Mouse (Mus musculus): ENCODE results near the gene Phox2a.

The Phox2a gene

DNA sequence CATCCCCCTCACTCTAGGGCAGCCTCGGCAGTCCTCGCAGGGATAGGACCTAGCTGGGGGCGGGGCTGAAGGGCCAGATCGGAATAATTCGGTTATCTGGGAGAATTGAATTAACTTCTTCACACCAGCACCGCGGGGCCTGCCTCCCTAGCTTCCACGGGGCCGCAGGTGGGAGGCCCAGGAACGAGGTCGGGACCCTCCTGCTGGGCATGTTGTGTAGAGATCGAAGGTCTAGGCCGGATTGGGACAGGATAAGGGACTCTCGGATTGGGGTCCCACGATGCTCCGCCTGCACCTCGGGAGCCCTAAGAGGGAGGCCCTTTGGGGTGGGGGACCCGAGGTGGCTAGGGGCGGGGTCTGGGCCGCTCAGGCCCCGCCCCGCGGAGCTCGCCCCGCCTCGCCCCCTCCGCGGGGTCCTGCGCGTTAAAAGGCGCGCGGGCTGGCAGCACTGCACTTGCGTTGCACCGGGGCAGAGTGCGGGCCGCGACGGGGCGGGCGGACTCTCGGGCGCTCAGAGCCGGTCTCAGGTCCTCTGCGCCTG, at the start of gene Phox2a:
Gene Phox2a, plus strand, starts transcription at position 453 of the 541 bp plus-strand sequence.
- in situ Hi-C loops (cut with MboI; ENCODE audit: unreplicated experiment in 2 of 2): no loop called here

- in situ Hi-C loops (cut with MboI; ENCODE audit: unreplicated experiment in 2 of 2): no loop called here
Measured at GRCm38 (mm10) chr7:101770051-101770450, 48.1 kb upstream of the Phox2a start.

DNA sequence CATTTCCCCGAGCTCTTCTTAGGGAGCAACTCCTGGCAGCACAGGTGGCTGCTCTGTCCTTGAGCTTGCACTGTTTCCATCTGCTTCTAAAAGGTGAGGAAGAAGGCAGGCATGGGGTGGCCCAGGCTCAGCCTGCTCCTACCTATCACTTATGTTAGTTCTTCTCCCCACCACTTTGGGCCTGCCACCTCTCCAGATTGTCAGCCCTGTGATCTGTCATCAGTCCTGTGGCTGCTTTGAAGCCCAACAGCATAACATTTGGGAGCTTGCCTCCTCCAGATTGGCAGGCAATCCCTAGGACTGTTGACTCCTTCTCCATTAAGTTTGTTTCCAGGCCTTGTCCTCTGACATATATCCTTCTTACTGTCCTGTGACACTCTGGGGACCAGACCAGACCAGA, 46.5 kb upstream of the Phox2a start:
- in situ Hi-C loops (cut with MboI; ENCODE audit: unreplicated experiment in 2 of 2): no loop called here

DNA sequence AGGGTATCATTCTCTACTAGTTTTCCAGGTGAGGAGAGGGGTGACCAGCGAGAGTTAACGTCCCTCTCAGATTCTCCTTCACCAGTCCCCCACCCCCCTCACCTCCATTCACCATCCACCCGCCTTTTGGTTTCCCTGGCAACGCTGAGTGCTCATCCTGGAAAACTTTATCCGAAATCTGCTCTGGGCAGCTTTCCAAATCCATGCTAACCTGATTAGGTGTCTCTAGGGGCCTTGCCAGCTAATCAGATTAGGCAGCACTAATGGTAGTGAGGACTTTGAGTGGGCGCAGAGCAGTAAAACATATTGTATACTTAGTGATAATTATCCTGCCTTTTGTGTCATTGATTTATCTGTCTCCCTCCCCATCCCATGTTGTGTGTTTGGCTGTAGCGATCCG, 45.4 kb upstream of the Phox2a start:
- in situ Hi-C loops (cut with MboI; ENCODE audit: unreplicated experiment in 2 of 2): no loop called here

DNA sequence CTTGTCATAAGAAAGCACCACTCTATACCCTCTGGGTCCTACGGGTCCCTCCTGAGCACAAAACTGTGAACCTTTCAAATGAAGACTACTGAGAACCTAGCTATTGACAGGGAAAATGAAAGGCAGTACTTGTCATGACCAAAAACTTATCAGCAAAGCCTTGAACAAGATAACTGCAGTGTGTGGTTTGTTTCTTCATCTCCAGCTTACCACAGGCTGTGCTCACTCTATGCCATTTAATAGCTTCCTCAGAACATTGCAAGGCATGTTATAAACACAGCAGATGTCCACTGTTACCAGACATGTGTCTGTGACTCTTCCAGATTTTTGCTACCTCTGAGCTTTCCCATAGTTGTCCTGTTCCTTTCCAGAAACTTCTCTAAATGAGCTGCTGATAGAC, 41.1 kb upstream of the Phox2a start:
- in situ Hi-C loops (cut with MboI; ENCODE audit: unreplicated experiment in 2 of 2): no loop called here

- in situ Hi-C loops (cut with MboI; ENCODE audit: unreplicated experiment in 2 of 2): no loop called here
Measured at GRCm38 (mm10) chr7:101820295-101821030, 2.4 kb downstream of the Phox2a start.

- in situ Hi-C loops (cut with MboI; ENCODE audit: unreplicated experiment in 2 of 2): no loop called here
Measured at GRCm38 (mm10) chr7:101821571-101822501, 3.7 kb downstream of the Phox2a start.

- in situ Hi-C loops (cut with MboI; ENCODE audit: unreplicated experiment in 2 of 2): no loop called here
Measured at GRCm38 (mm10) chr7:101822836-101823757, 5.0 kb downstream of the Phox2a start.

- in situ Hi-C loops (cut with MboI; ENCODE audit: unreplicated experiment in 2 of 2): no loop called here
Measured at GRCm38 (mm10) chr7:101823758-101824630, 5.9 kb downstream of the Phox2a start.

DNA sequence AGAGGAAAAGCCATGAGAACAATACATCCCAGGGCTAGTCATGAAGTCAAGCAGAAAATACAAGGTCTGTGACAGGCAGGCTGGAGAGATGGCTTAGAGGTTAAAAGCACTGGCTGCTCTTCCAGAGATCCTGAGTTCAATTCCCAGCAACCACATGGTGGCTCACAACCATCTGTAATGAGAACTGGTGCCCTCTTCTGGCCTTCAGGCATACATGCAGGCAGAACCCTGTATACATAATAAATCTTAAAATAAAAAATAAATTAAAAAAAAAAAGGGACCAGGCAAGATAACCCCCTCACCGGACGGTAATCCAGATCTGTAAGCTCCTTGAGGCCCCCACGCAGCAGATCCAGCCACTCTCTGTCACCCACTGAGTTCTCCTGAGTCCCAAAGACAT, 12.3 kb downstream of the Phox2a start:
- in situ Hi-C loops (cut with MboI; ENCODE audit: unreplicated experiment in 2 of 2): no loop called here

DNA sequence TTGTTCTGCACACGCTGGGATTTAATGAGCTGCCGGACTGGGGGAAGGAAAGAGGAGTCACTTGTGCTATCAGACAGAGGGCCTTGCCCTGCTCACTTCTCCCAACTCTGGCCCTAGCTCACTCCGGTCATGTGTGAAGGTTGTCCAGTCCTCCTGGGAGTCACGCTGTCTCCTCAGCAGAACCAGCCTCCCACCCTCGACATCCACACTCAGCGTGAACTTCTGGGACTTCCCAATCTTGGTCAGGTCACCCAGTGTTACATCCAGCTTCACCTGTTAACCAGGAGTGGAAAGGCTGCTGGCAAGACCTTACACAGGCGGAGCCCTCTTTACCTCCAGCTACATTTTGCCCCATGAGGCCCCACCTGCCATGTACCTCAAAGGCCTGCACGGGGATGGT, 13.3 kb downstream of the Phox2a start:
- in situ Hi-C loops (cut with MboI; ENCODE audit: unreplicated experiment in 2 of 2): no loop called here

DNA sequence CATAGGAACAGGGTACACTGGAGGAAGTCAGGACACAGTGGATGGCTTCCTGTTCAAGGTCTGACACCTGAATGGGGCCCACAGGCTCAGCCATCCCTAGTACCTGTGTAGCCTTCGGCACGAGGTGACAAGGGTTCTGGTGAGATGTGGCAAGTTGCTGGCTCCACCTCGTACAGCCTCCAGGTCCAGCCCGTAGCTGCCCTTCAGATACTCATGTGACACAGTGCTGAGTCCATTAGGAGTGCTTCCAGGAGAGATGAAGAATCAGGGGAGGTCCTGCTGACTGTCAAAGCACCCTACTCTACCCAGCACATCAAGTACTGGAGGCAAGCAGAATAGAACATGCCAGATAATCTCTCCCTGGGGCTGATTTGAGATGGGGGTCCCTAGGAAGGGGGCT, 14.3 kb downstream of the Phox2a start:
- in situ Hi-C loops (cut with MboI; ENCODE audit: unreplicated experiment in 2 of 2): no loop called here

DNA sequence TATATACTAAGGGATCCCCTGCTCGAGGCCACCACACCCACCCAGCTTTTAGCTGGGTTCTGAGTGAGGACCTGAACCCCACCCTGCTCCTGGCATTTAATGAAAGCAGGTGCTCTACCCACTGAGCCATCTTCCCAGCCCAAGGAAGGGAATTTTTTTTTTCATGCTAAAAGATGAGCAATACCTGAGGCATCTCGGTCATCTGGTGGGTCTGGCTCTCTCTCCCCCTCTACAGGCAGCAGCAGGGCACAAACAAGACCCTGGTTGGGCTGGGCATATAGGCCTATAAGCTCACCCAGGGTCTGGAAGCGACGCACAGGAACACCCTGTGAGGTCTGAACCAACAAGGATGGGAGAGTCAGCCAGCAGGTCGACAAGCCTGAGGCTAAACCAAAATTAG, 15.2 kb downstream of the Phox2a start:
- in situ Hi-C loops (cut with MboI; ENCODE audit: unreplicated experiment in 2 of 2): no loop called here

DNA sequence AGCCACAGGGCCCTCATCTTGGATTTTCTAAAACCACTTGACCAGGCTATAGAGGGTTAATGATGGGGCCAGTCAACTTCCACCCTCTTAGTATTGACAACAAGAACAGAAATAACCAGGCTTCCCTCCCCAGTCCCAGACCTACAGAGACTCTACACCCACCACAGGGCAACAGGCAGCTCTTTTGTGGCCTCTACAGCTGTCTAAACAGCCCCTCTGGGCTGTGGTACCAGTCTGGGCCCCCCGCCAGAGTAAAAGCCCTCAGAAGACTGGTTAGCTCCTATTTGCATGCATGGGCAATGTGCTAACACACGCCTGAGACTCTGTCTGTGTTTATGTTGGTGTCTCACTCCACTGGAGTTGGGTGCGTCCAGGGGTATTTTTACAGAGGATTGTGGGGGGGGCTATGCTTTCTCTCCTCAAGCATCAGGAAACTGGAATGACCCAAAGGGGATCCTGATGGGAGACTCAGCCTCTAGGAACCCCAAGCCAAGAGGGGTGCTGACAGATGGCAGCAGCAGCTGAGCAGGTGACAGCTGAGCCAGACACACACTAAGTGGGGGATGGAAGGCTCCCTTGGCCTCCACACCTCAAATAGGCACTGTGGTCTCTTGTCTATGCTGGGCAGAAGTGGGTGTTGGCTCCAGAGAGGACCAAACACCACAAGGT, 15.9 kb downstream of the Phox2a start:
- in situ Hi-C loops (cut with MboI; ENCODE audit: unreplicated experiment in 2 of 2): no loop called here

GRCm38 (mm10) chr7:101834903-101835302, 16.8 kb downstream of the Phox2a start:
- in situ Hi-C loops (cut with MboI; ENCODE audit: unreplicated experiment in 2 of 2): no loop called here

DNA sequence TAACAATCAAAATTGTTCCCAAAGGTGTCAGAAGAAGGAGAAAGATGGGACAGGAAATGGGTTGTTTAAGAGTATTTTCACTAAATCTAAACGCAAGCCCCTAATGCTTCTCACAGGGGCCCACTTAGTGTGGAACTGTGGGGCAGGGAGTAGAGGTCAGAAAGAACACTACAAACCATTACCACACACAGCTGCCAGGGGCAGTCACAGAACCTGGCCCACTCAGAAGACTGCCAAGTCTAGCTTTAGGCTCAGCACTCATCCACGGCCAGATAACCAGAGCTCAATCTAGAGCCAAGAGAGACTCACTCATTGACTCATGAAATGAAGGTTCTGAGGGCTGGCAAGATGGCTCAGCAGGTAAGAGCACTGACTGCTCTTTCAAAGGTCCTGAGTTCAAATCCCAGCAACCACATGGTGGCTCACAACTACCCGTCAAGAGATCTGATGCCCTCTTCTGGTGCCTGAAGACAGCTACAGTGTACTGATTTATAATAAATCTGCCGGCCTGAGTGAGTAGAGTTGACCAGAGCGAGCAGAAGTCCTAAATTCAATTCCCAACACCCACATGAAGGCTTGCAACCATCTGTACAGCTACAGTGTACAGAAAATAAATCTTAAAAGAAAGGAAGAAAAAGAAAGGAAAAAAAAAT, 17.5 kb downstream of the Phox2a start:
- in situ Hi-C loops (cut with MboI; ENCODE audit: unreplicated experiment in 2 of 2): no loop called here

- in situ Hi-C loops (cut with MboI; ENCODE audit: unreplicated experiment in 2 of 2): no loop called here
Measured at GRCm38 (mm10) chr7:101836271-101837153, 18.4 kb downstream of the Phox2a start.
